Mouse (Mus musculus): ENCODE results near the gene Tinag. TPM values are rescaled to one million over a fixed set of nuclear protein-coding genes. Genes with fewer than 3 reads are reported as not detected.

Tinag gene
- polyA plus RNA-seq, 1 experiment from 2014 or later = 0.29 TPM

GRCm38 (mm10) chr9:77032430-77033154, 13.0 kb downstream of the Tinag start:
- H3K9ac ChIP-seq (ENCODE audit: low read length) = no peak overlapping the region
- 0 out of 2 replicates have a peak, but pooled peaks cover 2% of the 10 kb centered on the region for H3K4me1 ChIP-seq (ENCODE audit: control insufficient read depth, insufficient read depth, low read length)
- H3K4me3 ChIP-seq (ENCODE audit: low read length) = no peak overlapping the region
- no peaks in the 10 kb centered on the region for H3K27me3 ChIP-seq (ENCODE audit: control insufficient read depth, insufficient read depth, low read length)
- 57% methylated on average over 9 of the region's 9 CpGs for WGBS
- H3K4me2 ChIP-seq (ENCODE audit: low read depth, low read length) = no peak overlapping the region
- H3K9me3 ChIP-seq (replicated peaks; ENCODE audit: control insufficient read depth, low read length) = no peaks in the 10 kb centered on the region
- H3K27ac ChIP-seq (ENCODE audit: low read length) = no peak overlapping the region
- ATAC-seq (replicated peaks; ENCODE audit: extremely low read depth, insufficient read depth, low FRiP score) = no peak
- H3K36me3 ChIP-seq (ENCODE audit: control insufficient read depth, insufficient read depth) = no peaks in the 10 kb centered on the region

- H3K4me1 ChIP-seq (ENCODE audit: control insufficient read depth, insufficient read depth, low read length) = no peaks in the 10 kb centered on the region
- no peaks in the 10 kb centered on the region for H3K36me3 ChIP-seq (ENCODE audit: control insufficient read depth, insufficient read depth)
- no peak overlapping the region for H3K27ac ChIP-seq (ENCODE audit: low read length)
- no peak overlapping the region for H3K4me2 ChIP-seq (ENCODE audit: low read depth, low read length)
- no peaks in the 10 kb centered on the region for H3K27me3 ChIP-seq (ENCODE audit: control insufficient read depth, insufficient read depth, low read length)
- no peak overlapping the region for H3K4me3 ChIP-seq (ENCODE audit: low read length)
- no peaks in the 10 kb centered on the region for H3K9me3 ChIP-seq (replicated peaks; ENCODE audit: control insufficient read depth, low read length)
- WGBS = 55% methylated on average over 2 of the region's 2 CpGs
- ATAC-seq (replicated peaks; ENCODE audit: extremely low read depth, insufficient read depth, low FRiP score) = no peak
- no peak overlapping the region for H3K9ac ChIP-seq (ENCODE audit: low read length)
Measured at GRCm38 (mm10) chr9:77025271-77025670, 20.3 kb downstream of the Tinag start.

GRCm38 (mm10) chr9:77018935-77019334, 26.7 kb downstream of the Tinag start:
- peaks cover 10% of the 10 kb centered on the region for H3K4me1 ChIP-seq (ENCODE audit: control insufficient read depth, insufficient read depth, low read length)
- H3K9me3 ChIP-seq (replicated peaks; ENCODE audit: control insufficient read depth, low read length) = no peaks in the 10 kb centered on the region
- H3K9ac ChIP-seq (ENCODE audit: low read length) = no peak overlapping the region
- H3K36me3 ChIP-seq (ENCODE audit: control insufficient read depth, insufficient read depth) = no peaks in the 10 kb centered on the region
- 44% methylated on average over 4 of the region's 4 CpGs for WGBS
- peak; percentile 91 for ATAC-seq (replicated peaks; ENCODE audit: extremely low read depth, insufficient read depth, low FRiP score)
- peak overlapping the region; percentile 91 for H3K27ac ChIP-seq (ENCODE audit: low read length)
- H3K4me3 ChIP-seq (ENCODE audit: low read length) = no peak overlapping the region
- peak overlapping the region; percentile 31 for H3K4me2 ChIP-seq (ENCODE audit: low read depth, low read length)
- H3K27me3 ChIP-seq (ENCODE audit: control insufficient read depth, insufficient read depth, low read length) = no peaks in the 10 kb centered on the region

GRCm38 (mm10) chr9:76996021-76996420, 49.6 kb downstream of the Tinag start:
- WGBS = 93% methylated on average over 1 of the region's 1 CpGs
- Histone ChIP-seq H3K4me2 (ENCODE audit: low read depth, low read length) (no peak overlapping the region), H3K4me3 (ENCODE audit: low read length) (no peak overlapping the region), H3K36me3 (ENCODE audit: control insufficient read depth, insufficient read depth) (no peaks in the 10 kb centered on the region), H3K9ac (ENCODE audit: low read length) (no peak overlapping the region), H3K27ac (ENCODE audit: low read length) (no peak overlapping the region), H3K4me1 (ENCODE audit: control insufficient read depth, insufficient read depth, low read length) (no peaks in the 10 kb centered on the region), H3K9me3 (replicated peaks; ENCODE audit: control insufficient read depth, low read length) (no peaks in the 10 kb centered on the region), H3K27me3 (ENCODE audit: control insufficient read depth, insufficient read depth, low read length) (no peaks in the 10 kb centered on the region)
- no peak for ATAC-seq (replicated peaks; ENCODE audit: extremely low read depth, insufficient read depth, low FRiP score)

GRCm38 (mm10) chr9:76989946-76990345, 55.6 kb downstream of the Tinag start:
- Histone ChIP-seq H3K4me2 (ENCODE audit: low read depth, low read length) (no peak overlapping the region), H3K4me1 (ENCODE audit: control insufficient read depth, insufficient read depth, low read length) (no peaks in the 10 kb centered on the region), H3K27me3 (ENCODE audit: control insufficient read depth, insufficient read depth, low read length) (no peaks in the 10 kb centered on the region), H3K27ac (ENCODE audit: low read length) (no peak overlapping the region), H3K9me3 (replicated peaks; ENCODE audit: control insufficient read depth, low read length) (no peaks in the 10 kb centered on the region), H3K9ac (ENCODE audit: low read length) (no peak overlapping the region), H3K36me3 (ENCODE audit: control insufficient read depth, insufficient read depth) (no peaks in the 10 kb centered on the region), H3K4me3 (ENCODE audit: low read length) (no peak overlapping the region)
- ATAC-seq (replicated peaks; ENCODE audit: extremely low read depth, insufficient read depth, low FRiP score) = no peak

GRCm38 (mm10) chr9:76934813-76935212, 110.8 kb downstream of the Tinag start:
- Histone ChIP-seq H3K4me3 (ENCODE audit: low read length) (no peak overlapping the region), H3K4me2 (ENCODE audit: low read depth, low read length) (no peak overlapping the region), H3K27ac (ENCODE audit: low read length) (no peak overlapping the region), H3K36me3 (ENCODE audit: control insufficient read depth, insufficient read depth) (no peaks in the 10 kb centered on the region), H3K4me1 (ENCODE audit: control insufficient read depth, insufficient read depth, low read length) (no peaks in the 10 kb centered on the region), H3K9ac (ENCODE audit: low read length) (no peak overlapping the region), H3K27me3 (ENCODE audit: control insufficient read depth, insufficient read depth, low read length) (no peaks in the 10 kb centered on the region), H3K9me3 (replicated peaks; ENCODE audit: control insufficient read depth, low read length) (no peaks in the 10 kb centered on the region)
- WGBS = 68% methylated on average over 1 of the region's 1 CpGs
- ATAC-seq (replicated peaks; ENCODE audit: extremely low read depth, insufficient read depth, low FRiP score) = no peak

GRCm38 (mm10) chr9:76915093-76915661, 130.4 kb downstream of the Tinag start:
- Histone ChIP-seq H3K4me2 (ENCODE audit: low read depth, low read length) (peak overlapping the region; percentile 27; the same call in 1 of the 2 replicates), H3K27ac (ENCODE audit: low read length) (peak overlapping the region; percentile 56; the same call in 1 of the 2 replicates), H3K36me3 (ENCODE audit: control insufficient read depth, insufficient read depth) (no peaks in the 10 kb centered on the region), H3K4me1 (ENCODE audit: control insufficient read depth, insufficient read depth, low read length) (peaks cover 9% of the 10 kb centered on the region), H3K27me3 (ENCODE audit: control insufficient read depth, insufficient read depth, low read length) (no peaks in the 10 kb centered on the region), H3K9me3 (replicated peaks; ENCODE audit: control insufficient read depth, low read length) (no peaks in the 10 kb centered on the region), H3K9ac (ENCODE audit: low read length) (no peak overlapping the region), H3K4me3 (ENCODE audit: low read length) (no peak overlapping the region)
- WGBS = 49% methylated on average over 5 of the region's 5 CpGs
- ATAC-seq (replicated peaks; ENCODE audit: extremely low read depth, insufficient read depth, low FRiP score) = peak; percentile 63
